Mouse (Mus musculus) ES-E14 (cell line): ENCODE data around the gene Gtf2f1. TPM values are rescaled to one million over a fixed set of nuclear protein-coding genes. Genes with fewer than 3 reads are reported as not detected.

Source experiments
- DNase-seq: peaks from one replicate; pipeline ENCODE4 v3.0.0-alpha.2; 2013; ENCODE audit warnings: low read depth, low spot score
- H3K27ac ChIP-seq: 2 replicates; pipeline ENCODE4 v1.5.1; 2012; ENCODE audit warnings: low read depth, mild to moderate bottlenecking, low read length, moderate library complexity, mixed read lengths; ENCODE audit not compliant: poor library complexity, insufficient read depth, severe bottlenecking
- H3K36me3 ChIP-seq: 2 replicates; pipeline ENCODE4 v1.6.1; 2012; ENCODE audit warnings: mild to moderate bottlenecking, low read length, moderate library complexity, mixed read lengths; ENCODE audit not compliant: control insufficient read depth, poor library complexity, insufficient read depth, severe bottlenecking
- H3K4me1 ChIP-seq, 2 experiments: fragments of 150-350 bp in 1 of 2; sonication (generic) in 1 of 2; 2 replicates each; pipeline ENCODE4 v1.6.1; 2012; ENCODE audit warnings: low read length in 2 of 2, mild to moderate bottlenecking in 1 of 2, mixed read lengths in 1 of 2; ENCODE audit not compliant: control insufficient read depth in 2 of 2, insufficient read depth in 2 of 2, poor library complexity in 1 of 2
- H3K4me3 ChIP-seq, 2 experiments: fragments of 150-350 bp in 1 of 2; sonication (generic) in 1 of 2; 2 replicates each; pipeline ENCODE4 v1.5.1; 2012; ENCODE audit warnings: low read length in 2 of 2, low read depth in 1 of 2, mild to moderate bottlenecking in 1 of 2, mixed read lengths in 1 of 2; ENCODE audit not compliant: insufficient read depth in 1 of 2, poor library complexity in 1 of 2, severe bottlenecking in 1 of 2
- H3K9ac ChIP-seq: 2 replicates; pipeline ENCODE4 v1.6.1; 2012; ENCODE audit warnings: low read depth, mild to moderate bottlenecking, low read length, mixed read lengths; ENCODE audit not compliant: poor library complexity, insufficient read depth, severe bottlenecking
- H3K9me3 ChIP-seq: fragments of 150-350 bp; sonication (generic); 2 replicates; pipeline ENCODE4 v1.6.1; 2012; ENCODE audit warnings: low read depth, mild to moderate bottlenecking, low read length; ENCODE audit not compliant: control insufficient read depth, insufficient read depth
- CHD2 ChIP-seq: IDR thresholded peaks from 2 replicates; pipeline ENCODE4 v1.6.1; 2014; ENCODE audit warnings: mild to moderate bottlenecking, low read depth, low read length, inconsistent platforms
- HCFC1 ChIP-seq: IDR thresholded peaks from 2 replicates; pipeline ENCODE4 v1.6.1; 2012; ENCODE audit warnings: low read length, inconsistent platforms, borderline replicate concordance; ENCODE audit not compliant: insufficient read depth
- MAFK ChIP-seq: IDR thresholded peaks from 2 replicates; pipeline ENCODE4 v1.6.1; 2014; ENCODE audit warnings: mild to moderate bottlenecking, low read depth, low read length, inconsistent platforms; ENCODE audit not compliant: insufficient read depth
- ZC3H11A ChIP-seq: IDR thresholded peaks from 2 replicates; pipeline ENCODE4 v1.6.1; 2012; ENCODE audit warnings: low read depth, mild to moderate bottlenecking, inconsistent platforms, low read length, borderline replicate concordance
- ZNF384 ChIP-seq: IDR thresholded peaks from 2 replicates; pipeline ENCODE4 v1.6.1; 2012; ENCODE audit warnings: low read depth, low read length, inconsistent platforms
- in situ Hi-C, 2 experiments: fragments of 600-800 bp; cut with MboI; formaldehyde crosslinking; loops; one replicate each; pipeline ENCODE4 v1.15.1; 2025; ENCODE audit warnings: low sequenced_read_pairs in 2 of 2, inconsistent platforms in 1 of 2; ENCODE audit not compliant: unreplicated experiment in 2 of 2
- total RNA-seq: library from RNA; depleted of rRNA; stranded (reverse); fragments of 300-350 nt; gene quantifications from 2 replicates; pipeline ENCODE4 v1.2.3, GENCODE M21; 2012

Gtf2f1 gene
- total RNA-seq, 1 experiment: 101 TPM

GRCm38 (mm10) chr17:57029691-57030090, 18.6 kb upstream of the Gtf2f1 start:
- no peak overlapping the region for H3K27ac ChIP-seq
- no peaks in the 10 kb centered on the region for H3K9me3 ChIP-seq
- in situ Hi-C loops: no loop called here
- no peak for DNase-seq
- TF ChIP-seq CHD2 (no peak), ZC3H11A (no peak), HCFC1 (no peak), ZNF384 (no peak), MAFK (no peak)
- H3K4me3 ChIP-seq: peak overlapping the region; percentile 95 to 99
- peaks cover 3 to 7% of the 10 kb centered on the region in 2 experiments; a peak in 1 of 4 replicates for H3K4me1 ChIP-seq
- H3K36me3 ChIP-seq: peaks cover 38% of the 10 kb centered on the region
- H3K9ac ChIP-seq: peak overlapping the region; percentile 98

GRCm38 (mm10) chr17:57027471-57027870, 16.4 kb upstream of the Gtf2f1 start:
- no peak overlapping the region for H3K9ac ChIP-seq
- H3K4me3 ChIP-seq: no peak overlapping the region
- no peak overlapping the region for H3K27ac ChIP-seq
- TF ChIP-seq ZC3H11A: no peak
- TF ChIP-seq CHD2: no peak
- no peak for TF ChIP-seq HCFC1
- no peak for TF ChIP-seq ZNF384
- TF ChIP-seq MAFK: no peak
- in situ Hi-C loops: no loop called here
- no peaks in the 10 kb centered on the region for H3K9me3 ChIP-seq
- H3K36me3 ChIP-seq: peaks cover 61% of the 10 kb centered on the region
- DNase-seq: no peak
- H3K4me1 ChIP-seq: peaks cover 3 to 7% of the 10 kb centered on the region in 2 experiments; a peak in 1 of 4 replicates

GRCm38 (mm10) chr17:57020960-57021359, 9.9 kb upstream of the Gtf2f1 start:
- no peak overlapping the region for H3K4me3 ChIP-seq
- H3K9me3 ChIP-seq: no peaks in the 10 kb centered on the region
- no peak for DNase-seq
- in situ Hi-C loops: no loop called here
- H3K27ac ChIP-seq: no peak overlapping the region
- H3K4me1 ChIP-seq: 0 out of 4 replicates have a peak, but pooled peaks cover 0 to 2% of the 10 kb centered on the region in 2 experiments
- peaks cover 55% of the 10 kb centered on the region for H3K36me3 ChIP-seq
- no peak overlapping the region for H3K9ac ChIP-seq
- TF ChIP-seq MAFK (no peak), ZNF384 (no peak)

GRCm38 (mm10) chr17:57019693-57020092, 8.6 kb upstream of the Gtf2f1 start:
- in situ Hi-C loops: no loop called here
- Histone ChIP-seq H3K36me3 (peaks cover 42% of the 10 kb centered on the region), H3K9me3 (no peaks in the 10 kb centered on the region), H3K4me1 (0 out of 4 replicates have a peak, but pooled peaks cover 0 to 2% of the 10 kb centered on the region in 2 experiments), H3K27ac (no peak overlapping the region), H3K9ac (no peak overlapping the region), H3K4me3 (no peak overlapping the region)
- no peak for DNase-seq
- TF ChIP-seq ZNF384: no peak
- no peak for TF ChIP-seq MAFK
- TF ChIP-seq CHD2: no peak
- no peak for TF ChIP-seq HCFC1
- no peak for TF ChIP-seq ZC3H11A

- no peak for DNase-seq
- Histone ChIP-seq H3K4me1 (peaks cover 0 to 10% of the 10 kb centered on the region in 2 experiments; a peak in 2 of 4 replicates), H3K27ac (peak overlapping the region; percentile 57; the same call in 1 of the 2 replicates), H3K9me3 (no peaks in the 10 kb centered on the region), H3K9ac (peak overlapping the region; percentile 83), H3K36me3 (peaks cover 12% of the 10 kb centered on the region; the same call in 1 of the 2 replicates), H3K4me3 (peak overlapping the region; percentile 73 to 80)
- no peak for TF ChIP-seq CHD2
- TF ChIP-seq HCFC1: no peak
- TF ChIP-seq MAFK: no peak
- TF ChIP-seq ZC3H11A: no peak
- no peak for TF ChIP-seq ZNF384
- in situ Hi-C loops: no loop called here
Observed at GRCm38 (mm10) chr17:57012245-57012795, 1.2 kb upstream of the Gtf2f1 start.
